Mouse (Mus musculus): ENCODE data around the gene Tedc1. TPM values are rescaled to one million over a fixed set of nuclear protein-coding genes. Genes with fewer than 3 reads are reported as not detected.
"Not testable (repeated sequence)": the region's sequence is repeated elsewhere in the genome, so short reads cannot be mapped to it uniquely, and the experiment has no call there.

Tedc1 gene
- polyA plus RNA-seq, 1 experiment from 2014 or later: 19.8 TPM

DNA sequence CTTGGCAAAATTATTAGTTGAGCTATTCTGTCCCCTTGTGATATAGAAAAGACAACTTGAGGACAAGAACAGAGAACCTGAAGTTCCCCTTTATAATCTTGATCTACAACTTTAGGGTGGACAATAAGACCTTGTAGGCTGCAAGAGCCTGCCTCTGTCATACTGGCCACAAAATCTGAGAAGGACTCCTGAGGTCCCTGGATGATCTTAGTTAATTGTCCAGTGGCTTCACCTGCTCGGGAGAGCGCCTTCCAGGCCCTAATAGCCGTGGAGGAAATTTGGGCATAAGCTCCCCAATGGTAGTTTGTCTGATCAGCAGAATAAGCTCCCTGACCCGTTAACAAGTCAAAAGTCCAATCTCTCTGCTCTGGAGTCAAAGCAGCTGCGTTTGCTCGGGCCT lies 42.9 kb downstream of the Tedc1 start:
- H3K9me3 ChIP-seq (ENCODE audit: control insufficient read depth, low read length): peaks cover 12% of the 10 kb centered on the region; the same call in 1 of the 2 replicates
- H3K4me3 ChIP-seq (ENCODE audit: low read depth, low read length); H3K36me3 ChIP-seq (ENCODE audit: control insufficient read depth, insufficient read depth, low read length); ATAC-seq (ENCODE audit: low read depth); DNase-seq (ENCODE audit: low spot score); H3K4me1 ChIP-seq (ENCODE audit: control insufficient read depth, insufficient read depth, low read length); H3K9ac ChIP-seq (ENCODE audit: low read depth, low read length); H3K27ac ChIP-seq (replicated peaks; ENCODE audit: low read depth, low read length); H3K27me3 ChIP-seq (replicated peaks; ENCODE audit: control insufficient read depth, insufficient read depth, low read length); H3K4me2 ChIP-seq (ENCODE audit: low read depth, low read length): not testable (repeated sequence)
- 88% methylated on average over 3 of the region's 6 CpGs for WGBS

DNA sequence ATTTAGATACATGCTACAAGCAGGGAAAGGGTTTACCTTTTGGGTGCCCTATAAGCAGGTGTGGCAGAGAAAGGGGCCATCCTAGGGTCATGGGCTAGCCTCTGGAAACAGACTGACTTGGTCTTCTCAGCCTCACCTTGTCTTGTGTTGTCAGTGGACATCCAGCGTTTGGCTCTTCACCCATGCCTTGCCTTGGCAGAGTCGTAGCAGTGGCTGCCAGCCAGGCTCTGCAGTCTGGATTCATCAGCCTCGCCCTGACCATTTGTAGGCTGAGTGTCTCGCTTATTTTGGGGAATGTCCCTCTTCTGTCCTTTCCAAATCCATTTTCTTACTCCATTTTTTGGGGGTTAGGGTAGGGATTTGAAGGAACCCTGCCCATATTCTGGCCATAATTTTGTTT lies 45.1 kb downstream of the Tedc1 start:
- H3K9ac ChIP-seq (ENCODE audit: low read depth, low read length): no peak overlapping the region
- no peak for DNase-seq (ENCODE audit: low spot score)
- no peaks in the 10 kb centered on the region for H3K27me3 ChIP-seq (replicated peaks; ENCODE audit: control insufficient read depth, insufficient read depth, low read length)
- no peak overlapping the region for H3K4me2 ChIP-seq (ENCODE audit: low read depth, low read length)
- H3K9me3 ChIP-seq (ENCODE audit: control insufficient read depth, low read length): 0 out of 2 replicates have a peak, but pooled peaks cover 7% of the 10 kb centered on the region
- H3K4me1 ChIP-seq (ENCODE audit: control insufficient read depth, insufficient read depth, low read length): no peaks in the 10 kb centered on the region
- ATAC-seq (ENCODE audit: low read depth): no peak
- H3K27ac ChIP-seq (replicated peaks; ENCODE audit: low read depth, low read length): no peak overlapping the region
- no peak overlapping the region for H3K4me3 ChIP-seq (ENCODE audit: low read depth, low read length)
- no peaks in the 10 kb centered on the region for H3K36me3 ChIP-seq (ENCODE audit: control insufficient read depth, insufficient read depth, low read length)
- WGBS: 93% methylated on average over 4 of the region's 4 CpGs

DNA sequence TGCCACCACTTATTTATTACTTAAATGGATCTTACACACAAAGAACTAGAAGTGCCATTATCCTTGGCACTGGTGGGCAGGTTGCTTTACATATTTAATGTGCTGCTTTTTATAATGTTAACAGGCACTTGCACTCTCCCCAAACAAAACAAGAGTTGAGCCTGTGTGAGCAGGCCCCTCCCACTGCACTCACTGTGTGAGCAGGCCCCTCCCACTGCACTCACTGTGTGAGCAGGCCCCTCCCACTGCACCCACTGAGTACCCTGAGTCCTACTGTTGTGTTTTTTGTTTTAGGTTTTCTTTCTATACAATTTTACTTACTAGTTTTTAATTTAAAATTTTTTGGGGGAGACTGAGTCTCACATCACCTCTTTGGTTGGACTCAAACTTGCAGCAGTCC lies 45.8 kb downstream of the Tedc1 start:
- Histone ChIP-seq H3K4me1 (ENCODE audit: control insufficient read depth, insufficient read depth, low read length) (no peaks in the 10 kb centered on the region), H3K4me2 (ENCODE audit: low read depth, low read length) (no peak overlapping the region), H3K9ac (ENCODE audit: low read depth, low read length) (no peak overlapping the region), H3K27me3 (replicated peaks; ENCODE audit: control insufficient read depth, insufficient read depth, low read length) (no peaks in the 10 kb centered on the region), H3K4me3 (ENCODE audit: low read depth, low read length) (no peak overlapping the region), H3K27ac (replicated peaks; ENCODE audit: low read depth, low read length) (no peak overlapping the region), H3K9me3 (ENCODE audit: control insufficient read depth, low read length) (0 out of 2 replicates have a peak, but pooled peaks cover 7% of the 10 kb centered on the region), H3K36me3 (ENCODE audit: control insufficient read depth, insufficient read depth, low read length) (no peaks in the 10 kb centered on the region)
- ATAC-seq (ENCODE audit: low read depth): no peak
- no peak for DNase-seq (ENCODE audit: low spot score)

DNA sequence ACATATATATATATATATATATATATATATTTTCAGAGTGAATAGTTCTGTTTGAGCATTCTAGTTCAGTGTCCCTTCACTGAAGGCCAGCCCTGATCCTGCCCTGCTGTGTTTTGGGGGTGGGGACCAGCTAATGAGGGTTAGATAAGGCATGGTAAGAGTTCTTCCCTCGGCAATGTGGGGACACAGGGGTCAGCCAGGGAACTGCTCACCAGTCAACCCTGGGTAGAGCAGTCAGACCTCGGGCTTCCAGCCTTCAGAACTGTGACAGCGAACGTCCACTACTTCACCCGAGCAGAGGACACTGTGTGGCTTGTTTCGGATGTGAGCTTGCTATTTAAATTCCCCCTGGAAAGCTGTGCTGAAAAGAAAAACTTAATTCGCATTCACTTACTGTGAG lies 47.3 kb downstream of the Tedc1 start:
- no peak overlapping the region for H3K4me2 ChIP-seq (ENCODE audit: low read depth, low read length)
- no peak overlapping the region for H3K9ac ChIP-seq (ENCODE audit: low read depth, low read length)
- DNase-seq (ENCODE audit: low spot score): no peak
- 73% methylated on average over 7 of the region's 7 CpGs for WGBS
- 0 out of 2 replicates have a peak, but pooled peaks cover 7% of the 10 kb centered on the region for H3K9me3 ChIP-seq (ENCODE audit: control insufficient read depth, low read length)
- H3K4me3 ChIP-seq (ENCODE audit: low read depth, low read length): no peak overlapping the region
- H3K4me1 ChIP-seq (ENCODE audit: control insufficient read depth, insufficient read depth, low read length): no peaks in the 10 kb centered on the region
- H3K27me3 ChIP-seq (replicated peaks; ENCODE audit: control insufficient read depth, insufficient read depth, low read length): no peaks in the 10 kb centered on the region
- H3K27ac ChIP-seq (replicated peaks; ENCODE audit: low read depth, low read length): no peak overlapping the region
- no peak for ATAC-seq (ENCODE audit: low read depth)
- no peaks in the 10 kb centered on the region for H3K36me3 ChIP-seq (ENCODE audit: control insufficient read depth, insufficient read depth, low read length)

DNA sequence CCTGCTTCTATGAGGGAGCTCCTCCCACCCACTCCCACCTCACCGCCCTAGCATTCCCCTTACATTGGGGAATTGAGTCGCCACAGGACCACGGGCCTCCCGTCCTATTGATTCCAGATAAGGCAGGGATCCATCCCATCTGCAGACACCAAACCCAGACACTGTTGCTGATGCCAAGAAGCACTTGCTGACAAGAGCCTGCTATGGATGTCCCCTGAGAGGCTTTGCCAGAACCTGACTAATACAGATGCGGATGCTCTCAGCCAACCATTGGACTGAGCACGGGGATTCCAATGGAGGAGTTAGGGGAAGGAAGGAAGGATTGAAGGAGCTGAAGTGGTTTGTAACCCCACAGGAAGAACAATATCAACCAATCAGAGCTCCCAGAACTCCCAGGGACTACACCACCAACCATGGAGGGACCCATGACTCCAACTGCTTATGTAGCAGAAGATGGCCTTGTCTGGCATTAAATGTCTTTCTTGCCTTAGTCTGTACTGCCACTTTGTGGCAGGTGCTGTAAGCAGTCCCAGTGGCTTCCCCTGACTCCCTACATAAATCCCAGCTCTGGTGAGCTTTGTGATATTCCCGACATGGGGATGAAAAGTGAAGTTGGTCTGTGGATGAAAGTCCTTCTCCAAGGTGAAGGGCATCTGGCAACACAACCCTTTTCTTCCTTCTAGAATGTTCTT lies 49.2 kb downstream of the Tedc1 start:
- Histone ChIP-seq H3K27ac (replicated peaks; ENCODE audit: low read depth, low read length) (no peak overlapping the region), H3K4me3 (ENCODE audit: low read depth, low read length) (no peak overlapping the region), H3K4me2 (ENCODE audit: low read depth, low read length) (no peak overlapping the region), H3K4me1 (ENCODE audit: control insufficient read depth, insufficient read depth, low read length) (no peaks in the 10 kb centered on the region), H3K36me3 (ENCODE audit: control insufficient read depth, insufficient read depth, low read length) (no peaks in the 10 kb centered on the region), H3K9me3 (ENCODE audit: control insufficient read depth, low read length) (0 out of 2 replicates have a peak, but pooled peaks cover 7% of the 10 kb centered on the region), H3K27me3 (replicated peaks; ENCODE audit: control insufficient read depth, insufficient read depth, low read length) (no peaks in the 10 kb centered on the region), H3K9ac (ENCODE audit: low read depth, low read length) (no peak overlapping the region)
- WGBS: 86% methylated on average over 7 of the region's 7 CpGs
- DNase-seq (ENCODE audit: low spot score) (no peak), ATAC-seq (ENCODE audit: low read depth) (no peak)

DNA sequence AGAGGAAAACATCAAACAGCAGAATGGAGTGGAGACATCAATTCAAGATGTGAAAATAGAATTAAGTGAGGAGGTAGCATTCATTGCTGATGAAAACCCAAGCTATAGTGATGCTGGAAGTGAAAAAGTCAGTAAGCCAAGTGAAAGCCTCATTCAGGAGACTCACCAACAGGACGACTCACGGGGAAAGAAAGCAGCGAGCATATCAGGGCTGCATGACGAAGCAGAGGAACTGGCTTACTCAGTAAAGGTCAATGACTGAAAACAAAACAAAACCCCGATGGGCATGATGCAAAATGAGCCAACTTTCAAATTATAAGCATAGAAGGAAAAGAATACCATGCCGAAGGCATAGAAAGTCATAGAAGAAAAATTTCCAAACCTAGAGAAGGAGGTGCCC lies 51.5 kb downstream of the Tedc1 start:
- Histone ChIP-seq H3K4me3 (ENCODE audit: low read depth, low read length) (no peak overlapping the region), H3K27ac (replicated peaks; ENCODE audit: low read depth, low read length) (no peak overlapping the region), H3K4me1 (ENCODE audit: control insufficient read depth, insufficient read depth, low read length) (no peaks in the 10 kb centered on the region), H3K4me2 (ENCODE audit: low read depth, low read length) (no peak overlapping the region), H3K9me3 (ENCODE audit: control insufficient read depth, low read length) (no peaks in the 10 kb centered on the region), H3K36me3 (ENCODE audit: control insufficient read depth, insufficient read depth, low read length) (no peaks in the 10 kb centered on the region), H3K27me3 (replicated peaks; ENCODE audit: control insufficient read depth, insufficient read depth, low read length) (no peaks in the 10 kb centered on the region), H3K9ac (ENCODE audit: low read depth, low read length) (no peak overlapping the region)
- no peak for ATAC-seq (ENCODE audit: low read depth)
- DNase-seq (ENCODE audit: low spot score): no peak
- 77% methylated on average over 6 of the region's 6 CpGs for WGBS

DNA sequence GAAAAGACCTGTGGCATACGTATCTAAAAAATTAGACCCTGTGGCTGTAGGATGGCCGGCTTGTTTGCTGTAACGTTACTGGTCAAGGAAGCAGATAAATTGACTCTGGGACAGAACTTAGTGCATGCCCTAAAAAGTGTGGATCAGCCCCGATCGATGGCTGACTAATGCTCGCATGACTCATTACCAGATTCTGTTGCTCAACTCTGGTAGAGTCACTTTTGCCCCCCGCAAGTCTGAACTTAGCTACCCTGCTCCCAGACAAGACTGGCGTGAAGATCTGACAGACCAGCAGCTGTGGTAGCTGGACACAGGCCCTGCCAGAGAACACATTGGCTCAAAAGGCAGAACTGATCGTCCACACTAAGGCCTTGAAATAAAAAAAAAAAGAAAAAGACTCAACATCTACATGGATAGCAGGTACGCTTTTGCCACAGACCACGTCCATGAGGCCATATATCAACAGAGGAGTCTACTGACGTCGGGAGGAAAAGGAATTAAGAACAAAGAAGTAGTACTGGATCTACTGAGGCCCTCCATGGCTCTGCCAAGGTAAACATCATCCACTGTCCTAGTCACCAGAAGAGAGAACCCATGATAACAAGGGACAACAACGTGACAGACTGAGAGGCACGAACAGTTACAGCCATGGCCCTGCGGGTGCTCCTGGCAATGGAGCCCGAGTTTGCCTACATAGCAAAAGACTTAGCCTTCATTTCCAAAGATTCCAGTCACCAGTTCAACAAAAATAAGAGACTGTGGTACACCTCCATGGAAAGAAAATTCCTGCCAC lies 54.6 kb downstream of the Tedc1 start:
- Histone ChIP-seq H3K36me3 (ENCODE audit: control insufficient read depth, insufficient read depth, low read length) (no peaks in the 10 kb centered on the region), H3K9ac (ENCODE audit: low read depth, low read length) (no peak overlapping the region), H3K4me3 (ENCODE audit: low read depth, low read length) (no peak overlapping the region), H3K9me3 (ENCODE audit: control insufficient read depth, low read length) (no peaks in the 10 kb centered on the region), H3K27me3 (replicated peaks; ENCODE audit: control insufficient read depth, insufficient read depth, low read length) (no peaks in the 10 kb centered on the region), H3K4me2 (ENCODE audit: low read depth, low read length) (no peak overlapping the region), H3K27ac (replicated peaks; ENCODE audit: low read depth, low read length) (no peak overlapping the region), H3K4me1 (ENCODE audit: control insufficient read depth, insufficient read depth, low read length) (no peaks in the 10 kb centered on the region)
- 83% methylated on average over 17 of the region's 17 CpGs for WGBS
- DNase-seq (ENCODE audit: low spot score) (no peak), ATAC-seq (ENCODE audit: low read depth) (no peak)

DNA sequence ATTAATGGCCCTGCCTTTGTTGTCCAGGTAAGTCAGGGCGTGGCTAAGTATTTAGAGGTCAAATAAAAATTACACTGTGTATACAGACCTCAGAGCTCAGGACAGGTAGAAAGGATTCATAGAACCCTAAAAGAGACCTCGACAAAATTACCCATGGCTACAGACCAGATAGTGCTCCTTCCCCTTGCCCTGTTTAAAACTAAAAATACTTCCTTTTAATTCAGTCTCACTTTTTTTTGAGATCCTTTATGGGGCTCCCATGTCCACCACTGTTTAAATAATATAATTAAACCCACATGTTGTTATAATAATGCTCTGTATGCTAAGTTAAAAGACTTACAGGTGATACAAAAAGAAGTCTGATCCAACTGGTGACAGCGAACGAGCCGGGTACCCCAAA lies 55.6 kb downstream of the Tedc1 start:
- no peak overlapping the region for H3K9ac ChIP-seq (ENCODE audit: low read depth, low read length)
- H3K4me3 ChIP-seq (ENCODE audit: low read depth, low read length): no peak overlapping the region
- H3K4me1 ChIP-seq (ENCODE audit: control insufficient read depth, insufficient read depth, low read length): no peaks in the 10 kb centered on the region
- H3K9me3 ChIP-seq (ENCODE audit: control insufficient read depth, low read length): no peaks in the 10 kb centered on the region
- no peak overlapping the region for H3K4me2 ChIP-seq (ENCODE audit: low read depth, low read length)
- no peak overlapping the region for H3K27ac ChIP-seq (replicated peaks; ENCODE audit: low read depth, low read length)
- no peaks in the 10 kb centered on the region for H3K36me3 ChIP-seq (ENCODE audit: control insufficient read depth, insufficient read depth, low read length)
- ATAC-seq (ENCODE audit: low read depth) (no peak), DNase-seq (ENCODE audit: low spot score) (no peak)
- no peaks in the 10 kb centered on the region for H3K27me3 ChIP-seq (replicated peaks; ENCODE audit: control insufficient read depth, insufficient read depth, low read length)
- 81% methylated on average over 5 of the region's 5 CpGs for WGBS
